ENCODE assay signal across 15 mouse cellular contexts in the genomic region with DNA sequence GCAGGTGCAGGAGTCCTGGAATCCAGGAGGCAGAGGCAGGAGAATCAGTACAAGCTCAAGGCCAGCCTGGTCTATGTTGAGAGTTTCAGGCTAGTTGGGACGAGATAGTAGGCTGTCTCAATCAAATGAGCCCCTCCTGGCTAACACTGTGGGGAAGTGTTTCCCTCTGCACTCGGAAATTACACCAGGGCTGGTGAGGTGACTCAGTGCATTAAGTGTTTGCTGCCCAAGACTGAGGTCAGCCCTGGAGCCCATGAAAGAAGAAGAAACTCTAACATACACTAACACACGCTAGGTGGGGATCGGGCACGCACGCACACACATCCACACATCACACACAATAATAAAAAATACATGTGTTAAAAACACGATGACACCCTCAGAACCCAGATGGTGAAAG. TPM values are rescaled to one million over a fixed set of nuclear protein-coding genes. Genes with fewer than 3 reads are reported as not detected.
A peak's percentile ranks its signal among the peaks of the same experiment; 100 is the strongest.
DNase-seq lines count a peak whose midpoint lies in the region; ATAC-seq and TF ChIP-seq lines count a peak whose summit lies in the region.
"Had no signal": no experiment of that assay in that cellular context is flagged by ENCODE, and none has a peak within 500 bp of the region (broad histone marks: within the 10 kb centered on the region; RNA-seq: fewer than 3 reads in every experiment).

No protein-coding gene starts in this region.

- no peaks in the 10 kb centered on the region for H3K36me3 ChIP-seq in liver, embryonic 15.5 days (replicated peaks)
- H3K36me3 ChIP-seq in liver, embryonic 12.5 days: no peaks in the 10 kb centered on the region
- H3K36me3 ChIP-seq: intestine, embryonic 15.5 days; limb, embryonic 15.5 days had no signal

- no peak overlapping the region for H3K4me3 ChIP-seq in liver, embryonic 15.5 days (replicated peaks)
- no peak overlapping the region for H3K4me3 ChIP-seq in liver, embryonic 12.5 days
- H3K4me3 ChIP-seq in bone marrow macrophage, adult 2 months (ENCODE audit: insufficient read depth, low read length): no peak overlapping the region
- H3K4me3 ChIP-seq: embryonic facial prominence, embryonic 12.5 days; intestine, embryonic 15.5 days; limb, embryonic 15.5 days had no signal

- TF ChIP-seq POLR2A in bone marrow macrophage, adult 2 months (IDR thresholded peaks at IDR 0.05; ENCODE audit: borderline replicate concordance, low read depth, low read length): no peak

- no peaks in the 10 kb centered on the region for H3K27me3 ChIP-seq in liver, embryonic 15.5 days
- no peaks in the 10 kb centered on the region for H3K27me3 ChIP-seq in liver, embryonic 12.5 days (replicated peaks)
- H3K27me3 ChIP-seq: embryonic facial prominence, embryonic 12.5 days; intestine, embryonic 15.5 days; limb, embryonic 15.5 days had no signal

- TF ChIP-seq CTCF in bone marrow macrophage, adult 2 months (IDR thresholded peaks at IDR 0.05; ENCODE audit: low read depth, low read length): no peak

- H3K4me1 ChIP-seq in liver, embryonic 15.5 days (replicated peaks): peaks cover 23% of the 10 kb centered on the region; the same call in 1 of the 2 replicates
- H3K4me1 ChIP-seq in liver, embryonic 12.5 days: peaks cover 68% of the 10 kb centered on the region
- peaks cover 60% of the 10 kb centered on the region for H3K4me1 ChIP-seq in bone marrow macrophage, adult 2 months (ENCODE audit: control insufficient read depth, insufficient read depth, low read length)

- WGBS in liver, embryonic 15.5 days (ENCODE audit: insufficient replicate concordance): 60% methylated on average over 7 of the region's 7 CpGs
- WGBS in liver, embryonic 12.5 days (ENCODE audit: insufficient replicate concordance): 83% methylated on average over 7 of the region's 7 CpGs

- 0 out of 2 replicates have a peak overlapping the region, but pooled peaks have one; percentile 21 for H3K27ac ChIP-seq in liver, embryonic 15.5 days (replicated peaks)
- H3K27ac ChIP-seq in liver, embryonic 12.5 days: no peak overlapping the region
- H3K27ac ChIP-seq in bone marrow macrophage, adult 2 months (ENCODE audit: insufficient read depth, low read depth, low read length): peak overlapping the region; percentile 43
- H3K27ac ChIP-seq: intestine, embryonic 15.5 days; kidney, postnatal 0 days had no signal

- H3K4me2 ChIP-seq in liver, embryonic 15.5 days: no peak overlapping the region
- H3K4me2 ChIP-seq in liver, embryonic 12.5 days: no peak overlapping the region
- H3K4me2 ChIP-seq: embryonic facial prominence, embryonic 12.5 days; intestine, embryonic 15.5 days; limb, embryonic 15.5 days had no signal

- H3K9me3 ChIP-seq in liver, embryonic 15.5 days (replicated peaks): no peaks in the 10 kb centered on the region
- no peaks in the 10 kb centered on the region for H3K9me3 ChIP-seq in liver, embryonic 12.5 days (replicated peaks)
- H3K9me3 ChIP-seq: embryonic facial prominence, embryonic 12.5 days; intestine, embryonic 15.5 days; limb, embryonic 15.5 days had no signal

- ATAC-seq in liver, embryonic 15.5 days (ENCODE audit: insufficient read depth): no peak
- ATAC-seq in liver, embryonic 12.5 days: no peak
- peak; percentile 40; the same call in 1 of the 2 replicates for ATAC-seq in neutrophil, adult 5-6 weeks (ENCODE audit: extremely low read depth, insufficient number of reproducible peaks, low FRiP score, poor library complexity, severe bottlenecking)
- ATAC-seq: activated CD4-positive, CD25-positive, alpha-beta regulatory T cell, adult 4 months; intestine, embryonic 15.5 days had no signal

- peak; percentile 4 for DNase-seq in gastrocnemius, postnatal 25 days
- DNase-seq in gastrocnemius, adult 8-10 months (ENCODE audit: low spot score in 2 of 2): no peak
- no peak for DNase-seq in urinary bladder, postnatal 10 days (ENCODE audit: low spot score)
- DNase-seq: adrenal gland, postnatal 25 days; cerebellum, postnatal 36 days; right cerebral cortex, postnatal 14 days had no signal

- no peak overlapping the region for H3K9ac ChIP-seq in liver, embryonic 15.5 days
- H3K9ac ChIP-seq in liver, embryonic 12.5 days: no peak overlapping the region
- H3K9ac ChIP-seq: embryonic facial prominence, embryonic 12.5 days; intestine, embryonic 15.5 days; limb, embryonic 15.5 days had no signal

RNA-seq across cellular contexts. Expression of a gene that starts 34.3 kb away (rescaled TPM):
- 10 to 100 TPM; 10.4 to 10.5 TPM for total RNA-seq in gastrocnemius, postnatal 25 days (2021)
- total RNA-seq in gastrocnemius, adult 8-10 months (2022): 10 to 100 TPM in 3 of 4 experiments, 1 to 10 TPM in 1; 8.9 to 11.6 (median 11.4) TPM
- polyA plus RNA-seq in liver, embryonic 15.5 days (2015; fragmentation: Nextera tagmentation; extraction: Ambion mirVana): 4.2 TPM in 2 replicates
- 7.0 and 7.1 TPM in 2 replicates for polyA plus RNA-seq in liver, embryonic 12.5 days (2016; fragmentation: Nextera tagmentation; extraction: Ambion mirVana)
- 14.6 and 16.7 TPM in 2 replicates for polyA plus RNA-seq in bone marrow macrophage, adult 2 months (2012; ENCODE audit: insufficient read depth, insufficient read length, missing spikeins)
- total RNA-seq in neutrophil, adult 5-6 weeks (2017): 34.3 and 36.6 TPM in 2 replicates
